Mouse (Mus musculus) kidney, adult 2 months (tissue): Measurements from ENCODE around the gene 1700019D03Rik. TPM values are rescaled to one million over a fixed set of nuclear protein-coding genes. Genes with fewer than 3 reads are reported as not detected.

Experiments used
- DNase-seq: peaks from one replicate; pipeline ENCODE4 v3.0.0; 2021
- H3K27ac ChIP-seq: fragments of 200-500 bp; 2 replicates; pipeline ENCODE4 v1.5.1; 2012; ENCODE audit warnings: low read depth, low read length, control low read depth, inconsistent platforms; ENCODE audit not compliant: insufficient read depth
- H3K27me3 ChIP-seq: fragments of 200-500 bp; replicated peaks from 2 replicates; pipeline ENCODE4 v1.6.1; 2012; ENCODE audit warnings: mild to moderate bottlenecking, moderate library complexity, low read length, inconsistent platforms; ENCODE audit not compliant: control insufficient read depth, insufficient read depth
- H3K36me3 ChIP-seq: fragments of 200-500 bp; 2 replicates; pipeline ENCODE4 v1.6.1; 2012; ENCODE audit warnings: mild to moderate bottlenecking, moderate library complexity, low read length, inconsistent platforms; ENCODE audit not compliant: control insufficient read depth, insufficient read depth
- H3K4me1 ChIP-seq: fragments of 200-500 bp; 2 replicates; pipeline ENCODE4 v1.6.1; 2011; ENCODE audit warnings: low read length; ENCODE audit not compliant: control insufficient read depth, insufficient read depth
- H3K4me3 ChIP-seq: fragments of 200-500 bp; 2 replicates; pipeline ENCODE4 v1.5.1; 2011; ENCODE audit warnings: mild to moderate bottlenecking, low read depth, low read length, control low read depth; ENCODE audit not compliant: insufficient read depth
- CTCF ChIP-seq: fragments of 200-500 bp; conservative IDR thresholded peaks from 2 replicates; pipeline ENCODE4 v1.5.1; 2011; ENCODE audit warnings: low read depth, mild to moderate bottlenecking, control low read depth, low read length, moderate library complexity, mixed read lengths; ENCODE audit not compliant: insufficient read depth, insufficient read length
- POLR2A ChIP-seq: fragments of 200-500 bp; IDR thresholded peaks from one replicate; pipeline ENCODE4 v1.6.1; 2011; ENCODE audit warnings: low read depth, low read length, control low read depth
- WGBS: fragments of 180-500 bp; shearing (Covaris S2); methylation state at CpG from one replicate; pipeline ENCODE4 v1.1.7; 2018; 5-methylcytosine and 5-hydroxymethylcytosine counted together
- polyA plus RNA-seq: library from polyadenylated mRNA; depleted of rRNA; stranded (reverse); fragments of >200 nt; gene quantifications from 2 replicates; pipeline ENCODE4 v1.2.3, GENCODE M21; 2012

The 1700019D03Rik gene
- polyA plus RNA-seq, 1 experiment, result 1.1 TPM

GRCm38 (mm10) chr1:52954456-52954855 is 65.5 kb downstream of the 1700019D03Rik start:
- H3K4me1 ChIP-seq, result peaks cover 3% of the 10 kb centered on the region; the same call in 1 of the 2 replicates
- no peak overlapping the region for H3K27ac ChIP-seq
- H3K36me3 ChIP-seq, result no peaks in the 10 kb centered on the region
- TF ChIP-seq CTCF, result no peak
- TF ChIP-seq POLR2A, result no peak
- H3K4me3 ChIP-seq, result no peak overlapping the region
- no peaks in the 10 kb centered on the region for H3K27me3 ChIP-seq
- 91% methylated on average over 2 of the region's 2 CpGs for WGBS
- no peak for DNase-seq

DNA sequence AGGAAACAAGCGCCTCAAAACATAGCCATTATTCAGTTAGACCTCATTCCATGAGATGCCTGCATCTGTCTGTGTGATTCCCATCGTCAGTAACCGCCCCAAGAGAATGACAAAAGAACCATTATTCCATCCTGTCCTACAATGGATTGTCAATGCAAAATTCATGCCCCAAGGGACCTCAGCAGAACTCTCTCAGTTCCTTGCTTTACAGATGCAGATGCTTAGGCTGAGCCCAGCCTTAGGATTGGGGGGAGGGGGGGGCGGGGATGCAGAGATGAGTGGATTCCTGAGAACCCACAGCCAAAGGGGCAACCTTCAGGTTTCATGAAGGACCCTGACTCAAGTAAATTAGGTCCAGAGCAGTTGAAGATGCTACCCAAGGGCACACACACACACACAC is 66.4 kb downstream of the 1700019D03Rik start:
- 39% methylated on average over 4 of the region's 4 CpGs for WGBS
- H3K27me3 ChIP-seq, result no peaks in the 10 kb centered on the region
- no peaks in the 10 kb centered on the region for H3K36me3 ChIP-seq
- H3K4me1 ChIP-seq, result peaks cover 3% of the 10 kb centered on the region; the same call in 1 of the 2 replicates
- no peak overlapping the region for H3K4me3 ChIP-seq
- TF ChIP-seq CTCF (no peak), POLR2A (no peak)
- DNase-seq, result no peak
- no peak overlapping the region for H3K27ac ChIP-seq

- 2% methylated on average over 47 of the region's 47 CpGs for WGBS
- Histone ChIP-seq H3K4me3 (peak overlapping the region; percentile 23), H3K27ac (no peak overlapping the region), H3K4me1 (peaks cover 3% of the 10 kb centered on the region; the same call in 1 of the 2 replicates), H3K27me3 (no peaks in the 10 kb centered on the region), H3K36me3 (no peaks in the 10 kb centered on the region)
- TF ChIP-seq CTCF, result no peak
- no peak for TF ChIP-seq POLR2A
- DNase-seq, result peak; percentile 43
Measured at GRCm38 (mm10) chr1:52952551-52953397, 67.2 kb downstream of the 1700019D03Rik start.

- H3K4me3 ChIP-seq, result no peak overlapping the region; the same call in 1 of the 2 replicates
- H3K36me3 ChIP-seq, result no peaks in the 10 kb centered on the region
- H3K27me3 ChIP-seq, result no peaks in the 10 kb centered on the region
- no peak for DNase-seq
- H3K27ac ChIP-seq, result no peak overlapping the region
- WGBS, result 7% methylated on average over 5 of the region's 5 CpGs
- H3K4me1 ChIP-seq, result peaks cover 3% of the 10 kb centered on the region; the same call in 1 of the 2 replicates
- no peak for TF ChIP-seq CTCF
Measured at GRCm38 (mm10) chr1:52952143-52952542, 67.8 kb downstream of the 1700019D03Rik start.

GRCm38 (mm10) chr1:52951146-52951868 is 68.7 kb downstream of the 1700019D03Rik start:
- H3K27me3 ChIP-seq, result no peaks in the 10 kb centered on the region
- no peaks in the 10 kb centered on the region for H3K36me3 ChIP-seq
- H3K4me3 ChIP-seq, result no peak overlapping the region
- TF ChIP-seq CTCF (no peak), POLR2A (no peak)
- WGBS, result 22% methylated on average over 5 of the region's 5 CpGs
- H3K4me1 ChIP-seq, result peaks cover 3% of the 10 kb centered on the region; the same call in 1 of the 2 replicates
- peak; percentile 17 for DNase-seq
- H3K27ac ChIP-seq, result no peak overlapping the region

GRCm38 (mm10) chr1:52947895-52948294 is 72.1 kb downstream of the 1700019D03Rik start:
- Histone ChIP-seq H3K36me3 (no peaks in the 10 kb centered on the region), H3K4me3 (no peak overlapping the region), H3K4me1 (peaks cover 3% of the 10 kb centered on the region; the same call in 1 of the 2 replicates), H3K27me3 (no peaks in the 10 kb centered on the region), H3K27ac (no peak overlapping the region)
- WGBS, result 88% methylated on average over 5 of the region's 5 CpGs
- no peak for DNase-seq
- no peak for TF ChIP-seq CTCF
- TF ChIP-seq POLR2A, result no peak

GRCm38 (mm10) chr1:52939021-52939420 is 81.0 kb downstream of the 1700019D03Rik start:
- no peak overlapping the region for H3K4me3 ChIP-seq
- no peaks in the 10 kb centered on the region for H3K27me3 ChIP-seq
- no peaks in the 10 kb centered on the region for H3K4me1 ChIP-seq
- H3K27ac ChIP-seq, result no peak overlapping the region
- no peak for DNase-seq
- H3K36me3 ChIP-seq, result no peaks in the 10 kb centered on the region
- TF ChIP-seq CTCF (no peak), POLR2A (no peak)
- WGBS, result 97% methylated on average over 1 of the region's 1 CpGs
